Mouse (Mus musculus) small intestine, adult 2 months (tissue): ENCODE results near the gene Actr3b. TPM values are rescaled to one million over a fixed set of nuclear protein-coding genes. Genes with fewer than 3 reads are reported as not detected.

ENCODE experiments used
- H3K27ac ChIP-seq: fragments of 200-500 bp; 2 replicates; pipeline ENCODE4 v1.5.1; 2012; ENCODE audit warnings: low read depth, low read length, control low read depth, inconsistent platforms; ENCODE audit not compliant: insufficient read depth
- H3K27me3 ChIP-seq: fragments of 200-500 bp; 2 replicates; pipeline ENCODE4 v1.6.1; 2012; ENCODE audit warnings: mild to moderate bottlenecking, moderate library complexity, low read length, inconsistent platforms; ENCODE audit not compliant: control insufficient read depth, insufficient read depth
- H3K36me3 ChIP-seq: fragments of 200-500 bp; 2 replicates; pipeline ENCODE4 v1.6.1; 2012; ENCODE audit warnings: mild to moderate bottlenecking, low read length, control low read depth, inconsistent platforms; ENCODE audit not compliant: control insufficient read depth, insufficient read depth
- H3K4me1 ChIP-seq: fragments of 200-500 bp; 2 replicates; pipeline ENCODE4 v1.6.1; 2012; ENCODE audit warnings: low read length, inconsistent platforms, mixed read lengths; ENCODE audit not compliant: control insufficient read depth, insufficient read depth, insufficient read length
- H3K4me3 ChIP-seq: fragments of 200-500 bp; 2 replicates; pipeline ENCODE4 v1.5.1; 2012; ENCODE audit warnings: low read depth, mild to moderate bottlenecking, control low read depth, inconsistent platforms, low read length, moderate library complexity
- CTCF ChIP-seq: fragments of 200-500 bp; IDR thresholded peaks from 2 replicates; pipeline ENCODE4 v1.5.1; 2012; ENCODE audit warnings: low read depth, mild to moderate bottlenecking, control low read depth, inconsistent platforms, low read length, moderate library complexity, mixed read lengths; ENCODE audit not compliant: insufficient replicate concordance, insufficient read length; ENCODE audit errors: extremely low read depth
- POLR2A ChIP-seq: fragments of 200-500 bp; IDR thresholded peaks from 2 replicates; pipeline ENCODE4 v1.6.1; 2012; ENCODE audit warnings: low read depth, mild to moderate bottlenecking, control low read depth, inconsistent platforms, low read length, moderate library complexity
- WGBS: fragments of 180-500 bp; shearing (Covaris S2); methylation state at CpG from one replicate; pipeline ENCODE4 v1.1.7; 2018; 5-methylcytosine and 5-hydroxymethylcytosine counted together
- polyA plus RNA-seq: library from polyadenylated mRNA; depleted of rRNA; stranded (reverse); fragments of >200 nt; gene quantifications from 2 replicates; pipeline ENCODE4 v1.2.3, GENCODE M21; 2012

The Actr3b gene
- polyA plus RNA-seq, 1 experiment = 0.09 TPM

DNA sequence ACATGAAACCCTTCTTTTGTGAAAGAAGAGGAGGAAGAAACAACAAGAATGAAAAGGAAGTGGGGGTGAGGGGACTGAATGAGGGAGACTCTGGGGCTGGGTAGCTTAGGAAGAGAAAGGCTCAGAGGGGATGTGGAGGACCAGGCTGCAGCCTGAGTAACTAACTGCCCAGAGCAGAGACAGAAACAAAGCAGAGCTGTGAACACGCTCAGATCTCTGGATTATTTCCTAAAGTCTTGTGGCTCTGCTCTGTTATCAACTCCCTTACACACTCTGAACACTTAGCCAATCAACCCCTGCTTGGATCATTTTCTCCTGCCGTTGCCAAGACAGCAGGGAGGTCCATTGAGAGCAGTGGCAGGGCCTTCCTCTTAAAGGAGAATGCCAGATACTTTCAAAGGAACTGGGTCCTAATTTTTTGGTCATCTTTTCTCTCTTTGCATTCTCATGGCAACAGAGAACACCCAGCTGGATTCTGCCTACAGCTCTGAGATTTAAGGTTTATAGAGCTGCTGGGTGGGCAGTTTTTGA is 5.5 kb upstream of the Actr3b start:
- H3K4me3 ChIP-seq = no peak overlapping the region
- no peaks in the 10 kb centered on the region for H3K36me3 ChIP-seq
- no peaks in the 10 kb centered on the region for H3K27me3 ChIP-seq
- TF ChIP-seq CTCF (no peak), POLR2A (no peak)
- H3K27ac ChIP-seq = no peak overlapping the region
- no peaks in the 10 kb centered on the region for H3K4me1 ChIP-seq
- 8% methylated on average over 2 of the region's 2 CpGs for WGBS

DNA sequence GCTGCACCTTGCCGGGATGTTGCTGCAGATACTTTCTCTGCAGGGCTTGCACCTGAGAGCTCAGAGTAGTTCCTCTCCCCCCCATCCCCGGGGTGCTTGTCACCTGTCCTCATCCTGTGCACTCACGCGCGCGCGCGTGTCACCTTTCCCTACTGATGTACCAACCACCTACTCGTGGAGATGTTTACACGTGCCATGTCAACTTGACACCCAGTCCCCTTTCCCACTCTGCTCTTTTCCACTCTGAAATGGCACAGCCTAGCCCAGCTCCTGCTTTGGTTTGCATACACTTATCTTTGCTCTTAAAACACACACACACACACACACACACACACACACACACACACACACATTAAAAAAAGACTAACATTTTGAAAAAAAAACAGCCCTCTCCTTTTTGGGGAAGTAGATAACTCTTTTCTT is 624 bp downstream of the Actr3b start:
- 8% methylated on average over 10 of the region's 10 CpGs for WGBS
- Histone ChIP-seq H3K36me3 (no peaks in the 10 kb centered on the region), H3K4me1 (0 out of 2 replicates have a peak, but pooled peaks cover 5% of the 10 kb centered on the region), H3K27me3 (peaks cover 4% of the 10 kb centered on the region; the same call in 1 of the 2 replicates), H3K4me3 (peak overlapping the region; percentile 69), H3K27ac (no peak overlapping the region)
- no peak for TF ChIP-seq CTCF
- TF ChIP-seq POLR2A = no peak

DNA sequence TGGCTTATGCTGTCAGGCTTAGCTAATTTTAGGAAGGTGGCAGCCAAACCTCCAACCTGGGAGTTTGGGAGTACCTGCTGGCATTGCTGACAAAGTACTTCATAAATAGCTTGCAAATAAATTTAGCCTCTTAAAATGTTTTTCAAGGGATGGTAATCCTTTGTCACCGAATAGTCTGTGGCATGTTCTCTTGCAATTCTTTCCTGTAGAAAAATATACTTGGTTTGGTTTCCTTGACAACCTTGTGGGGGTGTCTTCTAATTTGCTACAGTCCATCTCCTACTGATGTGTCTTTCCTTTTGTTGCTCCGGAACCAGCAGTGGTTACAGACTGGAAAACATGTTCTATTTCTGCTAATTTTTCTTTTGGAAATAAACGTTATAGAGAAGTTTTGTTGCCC is 1.1 kb downstream of the Actr3b start:
- TF ChIP-seq POLR2A = no peak
- no peak for TF ChIP-seq CTCF
- 59% methylated on average over 3 of the region's 3 CpGs for WGBS
- no peaks in the 10 kb centered on the region for H3K36me3 ChIP-seq

DNA sequence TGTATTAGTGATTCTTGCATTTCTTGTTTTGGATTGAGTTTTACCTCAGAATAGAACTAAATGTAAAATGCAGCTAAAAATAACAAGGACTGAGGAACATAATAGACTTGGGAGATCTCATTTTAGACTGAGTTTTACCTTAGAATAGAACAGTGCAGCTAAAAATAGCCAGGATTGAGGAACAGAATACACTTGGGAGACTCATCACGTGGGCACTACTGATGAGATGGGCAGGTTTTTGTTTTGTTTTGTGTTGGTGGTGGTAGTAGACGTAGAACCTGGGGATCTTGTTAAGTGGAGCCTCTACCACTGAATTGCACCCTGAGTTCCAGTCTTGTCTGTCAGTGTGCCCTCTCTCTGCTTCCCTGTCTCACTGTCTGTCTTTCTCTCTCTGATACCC is 2.1 kb downstream of the Actr3b start:
- 0 out of 2 replicates have a peak, but pooled peaks cover 5% of the 10 kb centered on the region for H3K4me1 ChIP-seq
- TF ChIP-seq CTCF (no peak), POLR2A (no peak)
- no peak overlapping the region for H3K4me3 ChIP-seq
- no peak overlapping the region for H3K27ac ChIP-seq
- WGBS = 74% methylated on average over 2 of the region's 2 CpGs
- H3K36me3 ChIP-seq = no peaks in the 10 kb centered on the region
- H3K27me3 ChIP-seq = peaks cover 4% of the 10 kb centered on the region; the same call in 1 of the 2 replicates

More for the DNA sequence above, 1.1 kb downstream of the Actr3b start:
- Histone ChIP-seq H3K27me3 (peaks cover 4% of the 10 kb centered on the region; the same call in 1 of the 2 replicates), H3K27ac (no peak overlapping the region), H3K4me3 (no peak overlapping the region), H3K4me1 (0 out of 2 replicates have a peak, but pooled peaks cover 5% of the 10 kb centered on the region)

DNA sequence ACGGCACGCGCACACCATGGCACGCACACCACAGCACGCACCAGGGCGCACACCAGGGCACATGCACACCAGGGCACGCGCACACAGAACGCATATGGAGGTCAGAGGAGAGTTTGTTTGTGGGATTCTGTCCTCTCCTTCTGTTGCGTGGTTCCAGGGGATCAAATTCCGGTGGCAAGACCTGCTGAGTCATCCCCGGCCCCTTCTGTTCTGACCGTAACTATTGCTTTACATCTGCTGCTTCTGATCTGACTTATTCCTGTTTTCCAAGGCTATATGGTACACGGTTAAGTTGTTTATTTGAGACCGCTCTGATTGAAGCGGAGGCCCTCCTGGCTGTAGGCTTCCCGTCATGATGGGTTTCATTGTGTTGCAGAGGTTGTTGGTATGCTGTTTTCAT is 9.2 kb downstream of the Actr3b start:
- WGBS = 82% methylated on average over 17 of the region's 17 CpGs
- TF ChIP-seq CTCF = no peak
- TF ChIP-seq POLR2A = no peak
- Histone ChIP-seq H3K27ac (no peak overlapping the region), H3K36me3 (no peaks in the 10 kb centered on the region), H3K27me3 (no peaks in the 10 kb centered on the region), H3K4me3 (no peak overlapping the region), H3K4me1 (no peaks in the 10 kb centered on the region)

DNA sequence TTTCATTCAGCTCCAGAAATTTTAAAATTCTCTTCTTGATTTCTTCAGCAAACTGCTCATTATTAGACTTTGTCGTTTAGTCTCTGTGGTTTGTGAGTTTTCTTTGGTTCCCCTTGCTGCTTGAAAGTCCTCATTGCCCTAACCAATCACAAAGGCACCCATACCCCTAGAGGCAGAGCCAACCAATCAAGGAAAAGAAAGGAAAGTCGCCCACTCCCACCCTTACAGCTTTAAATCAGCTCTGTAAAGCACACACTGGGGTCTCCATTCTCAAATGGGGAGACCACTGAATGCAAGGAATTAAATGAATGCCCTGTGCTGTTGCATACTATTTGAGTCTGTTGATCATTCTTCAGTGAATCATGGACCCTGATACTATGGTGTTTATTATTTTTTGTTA is 9.6 kb downstream of the Actr3b start:
- Histone ChIP-seq H3K4me1 (no peaks in the 10 kb centered on the region), H3K36me3 (no peaks in the 10 kb centered on the region), H3K27me3 (no peaks in the 10 kb centered on the region), H3K4me3 (no peak overlapping the region), H3K27ac (no peak overlapping the region)
- 51% methylated on average over 2 of the region's 2 CpGs for WGBS
- TF ChIP-seq CTCF (no peak), POLR2A (no peak)

DNA sequence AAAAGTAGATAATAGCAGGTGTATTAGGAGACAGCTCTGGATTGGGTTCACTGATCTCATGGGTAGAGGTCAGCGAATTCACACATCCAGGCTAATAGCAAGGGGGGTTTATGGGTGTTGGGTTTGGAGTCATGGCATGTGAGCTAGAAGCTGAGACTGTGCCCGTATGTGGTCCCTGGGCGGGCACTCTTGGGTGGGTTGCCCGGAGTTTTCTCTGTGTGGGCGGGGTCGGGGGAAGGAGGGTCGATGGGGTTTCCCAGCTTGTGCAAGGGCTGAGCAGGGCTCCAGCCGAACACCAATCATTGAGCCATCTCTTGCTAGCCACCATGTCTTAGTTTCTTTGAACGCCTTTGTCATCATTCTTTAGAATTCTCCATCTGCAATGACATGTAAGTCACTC is 12.7 kb downstream of the Actr3b start:
- no peaks in the 10 kb centered on the region for H3K27me3 ChIP-seq
- WGBS = 88% methylated on average over 9 of the region's 9 CpGs
- H3K36me3 ChIP-seq = no peaks in the 10 kb centered on the region
- H3K27ac ChIP-seq = no peak overlapping the region
- no peaks in the 10 kb centered on the region for H3K4me1 ChIP-seq
- no peak overlapping the region for H3K4me3 ChIP-seq
- TF ChIP-seq POLR2A (no peak), CTCF (no peak)
